9 mouse cellular contexts compared by ENCODE assay signal in the genomic region with DNA sequence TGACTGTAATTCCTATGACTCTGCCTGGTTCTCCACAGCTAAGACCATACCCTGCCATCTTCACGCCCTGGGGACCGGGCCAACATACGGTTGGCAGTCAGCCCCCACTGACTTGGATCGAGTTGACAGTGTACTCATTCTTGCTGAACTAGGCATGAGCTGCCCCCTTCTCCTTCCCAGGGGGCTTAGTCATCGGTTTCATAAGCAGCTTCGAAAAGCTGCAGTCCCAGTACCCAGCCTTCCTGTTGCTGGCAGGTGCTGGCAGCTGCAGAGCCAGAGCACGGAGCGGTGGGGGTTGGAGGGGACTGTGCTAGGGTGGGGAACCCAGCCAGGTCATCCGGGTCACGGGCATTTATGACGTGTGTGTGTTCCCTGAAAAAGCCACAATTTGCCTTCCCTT. TPM values are rescaled to one million over a fixed set of nuclear protein-coding genes. Genes with fewer than 3 reads are reported as not detected.
A peak's percentile ranks its signal among the peaks of the same experiment; 100 is the strongest.
DNase-seq lines count a peak whose midpoint lies in the region; ATAC-seq lines count a peak whose summit lies in the region.
"Had no signal": no experiment of that assay in that cellular context is flagged by ENCODE, and none has a peak within 500 bp of the region (broad histone marks: within the 10 kb centered on the region; RNA-seq: fewer than 3 reads in every experiment).

No protein-coding gene starts in this region.

- H3K36me3 ChIP-seq in hindbrain, embryonic 15.5 days, result no peaks in the 10 kb centered on the region
- no peaks in the 10 kb centered on the region for H3K36me3 ChIP-seq in hindbrain, embryonic 11.5 days (ENCODE audit: control insufficient read depth, insufficient read depth, low read length)
- H3K36me3 ChIP-seq: neural tube, embryonic 12.5 days had no signal

- H3K27ac ChIP-seq in hindbrain, embryonic 15.5 days (replicated peaks), result 0 out of 2 replicates have a peak overlapping the region, but pooled peaks have one; percentile 16
- no peak overlapping the region for H3K27ac ChIP-seq in hindbrain, embryonic 11.5 days (ENCODE audit: low read depth, low read length)
- H3K27ac ChIP-seq: neural tube, embryonic 12.5 days had no signal

- ATAC-seq in hindbrain, embryonic 15.5 days (ENCODE audit: low FRiP score, low read depth), result no peak
- no peak for ATAC-seq in hindbrain, embryonic 11.5 days (ENCODE audit: low FRiP score)
- ATAC-seq in megakaryocyte progenitor cell, adult 5-6 weeks (replicated peaks; ENCODE audit: poor library complexity), result peak; percentile 23
- ATAC-seq in erythroid progenitor cell, adult 5-6 weeks (replicated peaks; ENCODE audit: low FRiP score, poor library complexity, severe bottlenecking), result no peak

- no peaks in the 10 kb centered on the region for H3K27me3 ChIP-seq in hindbrain, embryonic 15.5 days
- no peaks in the 10 kb centered on the region; the same call in 1 of the 2 replicates for H3K27me3 ChIP-seq in hindbrain, embryonic 11.5 days (ENCODE audit: control insufficient read depth, insufficient read depth, low read length)
- H3K27me3 ChIP-seq: neural tube, embryonic 12.5 days had no signal

- no peaks in the 10 kb centered on the region for H3K9me3 ChIP-seq in hindbrain, embryonic 15.5 days
- H3K9me3 ChIP-seq in hindbrain, embryonic 11.5 days (ENCODE audit: control insufficient read depth, low read length), result no peaks in the 10 kb centered on the region
- H3K9me3 ChIP-seq: neural tube, embryonic 12.5 days had no signal

- 66% methylated on average over 11 of the region's 11 CpGs for WGBS in hindbrain, embryonic 15.5 days
- 85% methylated on average over 11 of the region's 11 CpGs for WGBS in hindbrain, embryonic 11.5 days

- H3K4me3 ChIP-seq in hindbrain, embryonic 15.5 days, result no peak overlapping the region
- no peak overlapping the region for H3K4me3 ChIP-seq in hindbrain, embryonic 11.5 days (ENCODE audit: low read depth, low read length)
- H3K4me3 ChIP-seq: neural tube, embryonic 12.5 days had no signal

- no peak overlapping the region for H3K9ac ChIP-seq in hindbrain, embryonic 15.5 days
- H3K9ac ChIP-seq in hindbrain, embryonic 11.5 days (ENCODE audit: low read depth, low read length), result no peak overlapping the region
- H3K9ac ChIP-seq: neural tube, embryonic 12.5 days had no signal

- DNase-seq in hindbrain, embryonic 11.5 days (ENCODE audit: low spot score), result no peak
- peak; percentile 93 for DNase-seq in Muller cell, postnatal 12 days (ENCODE audit: inconsistent ontology term)
- DNase-seq in fibroblast of lung, adult 2 months (ENCODE audit: low read depth), result peak; percentile 97
- DNase-seq in heart, postnatal 4 days, result peak; percentile 45
- DNase-seq in thymus, postnatal 4 days, result peak; percentile 81

- H3K4me2 ChIP-seq in hindbrain, embryonic 15.5 days, result no peak overlapping the region
- H3K4me2 ChIP-seq in hindbrain, embryonic 11.5 days (replicated peaks; ENCODE audit: low read depth, low read length), result no peak overlapping the region

- peaks cover 14% of the 10 kb centered on the region for H3K4me1 ChIP-seq in hindbrain, embryonic 15.5 days (replicated peaks)
- no peaks in the 10 kb centered on the region for H3K4me1 ChIP-seq in hindbrain, embryonic 11.5 days (replicated peaks; ENCODE audit: control insufficient read depth, insufficient read depth, low read length)

RNA-seq across cellular contexts. Expression of a gene that starts 27.5 kb away (rescaled TPM):
- polyA plus RNA-seq in hindbrain, embryonic 15.5 days (2015; fragmentation: Nextera tagmentation; extraction: Ambion mirVana), result 0.54 and 0.64 TPM in 2 replicates
- polyA plus RNA-seq in hindbrain, embryonic 11.5 days (2014; fragmentation: Nextera tagmentation; extraction: Ambion mirVana), result 0.25 and 0.43 TPM in 2 replicates
- total RNA-seq in heart, postnatal 4 days (2021), result 10 to 100 TPM in 1 of 2 experiments, 1 to 10 TPM in 1; 9.1 to 12.2 TPM
- 12.9 and 18.0 TPM in 2 replicates for total RNA-seq in megakaryocyte progenitor cell, adult 5-6 weeks (2015)
- 38.1 and 46.1 TPM in 2 replicates for total RNA-seq in megakaryocyte progenitor cell, adult 5-6 weeks (2017)
- total RNA-seq in erythroid progenitor cell, adult 5-6 weeks (2015; ENCODE audit: low replicate concordance), result 0.84 and 6.5 TPM in 2 replicates
- 1.8 and 4.9 TPM in 2 replicates for total RNA-seq in erythroid progenitor cell, adult 5-6 weeks (2017; ENCODE audit: low replicate concordance)
